Mouse (Mus musculus) intestine, postnatal 0 days (tissue): ENCODE data around the gene Stum. TPM values are rescaled to one million over a fixed set of nuclear protein-coding genes. Genes with fewer than 3 reads are reported as not detected.
A peak's percentile ranks its signal among the peaks of the same experiment; 100 is the strongest.

ENCODE experiments used
- ATAC-seq: fragments of 200-750 bp; cut with Nextera tagmentation; 2 replicates; pipeline ENCODE4 v1.8.0; 2017; ENCODE audit warnings: mild to moderate bottlenecking, moderate TSS enrichment, moderate library complexity
- H3K27ac ChIP-seq: fragments of 300-500 bp; sonication (generic); 2 replicates; pipeline ENCODE4 v1.5.1; 2014; ENCODE audit warnings: mild to moderate bottlenecking, low read depth, low read length, moderate library complexity
- H3K27me3 ChIP-seq: fragments of 300-500 bp; sonication (generic); replicated peaks from 2 replicates; pipeline ENCODE4 v1.6.1; 2014; ENCODE audit warnings: low read length, mixed read lengths; ENCODE audit not compliant: control insufficient read depth, insufficient read depth
- H3K36me3 ChIP-seq: fragments of 300-500 bp; sonication (generic); 2 replicates; pipeline ENCODE4 v1.6.1; 2014; ENCODE audit warnings: mild to moderate bottlenecking, moderate library complexity; ENCODE audit not compliant: control insufficient read depth, insufficient read depth
- H3K4me1 ChIP-seq: fragments of 300-500 bp; sonication (generic); replicated peaks from 2 replicates; pipeline ENCODE4 v1.6.1; 2014; ENCODE audit warnings: antibody characterized with exemption, low read length, mixed read lengths; ENCODE audit not compliant: control insufficient read depth, insufficient read depth
- H3K4me2 ChIP-seq: fragments of 300-500 bp; sonication (generic); replicated peaks from 2 replicates; pipeline ENCODE4 v1.6.1; 2014; ENCODE audit warnings: low read depth, mild to moderate bottlenecking, moderate library complexity
- H3K4me3 ChIP-seq: fragments of 300-500 bp; sonication (generic); 2 replicates; pipeline ENCODE4 v1.5.1; 2014; ENCODE audit warnings: low read depth, low read length
- H3K9ac ChIP-seq: fragments of 300-500 bp; sonication (generic); 2 replicates; pipeline ENCODE4 v1.6.1; 2014; ENCODE audit warnings: mild to moderate bottlenecking, low read depth, low read length
- H3K9me3 ChIP-seq: fragments of 300-500 bp; sonication (generic); 2 replicates; pipeline ENCODE4 v1.6.1; 2016; ENCODE audit warnings: mixed run types; ENCODE audit not compliant: control insufficient read depth
- CTCF ChIP-seq: sonication (generic); IDR thresholded peaks from 2 replicates; pipeline ENCODE4 v1.5.1; 2016; ENCODE audit warnings: low read depth, mild to moderate bottlenecking, control low read depth, antibody characterized with exemption, moderate library complexity
- WGBS: fragments of 180-500 bp; shearing (Covaris S2); extraction: QIAGEN DNeasy Blood & Tissue Kit; methylation state at CpG from one replicate; pipeline ENCODE4 v1.1.7; 2014; 5-methylcytosine and 5-hydroxymethylcytosine counted together
- polyA plus RNA-seq: library from polyadenylated mRNA; unstranded; fragments of >200 nt; fragmentation: Nextera tagmentation; extraction: Ambion mirVana; gene quantifications from 2 replicates; pipeline ENCODE4 v1.2.1, GENCODE M21; 2015

The Stum gene
- polyA plus RNA-seq, 1 experiment from 2014 or later = 2.6 TPM

DNA sequence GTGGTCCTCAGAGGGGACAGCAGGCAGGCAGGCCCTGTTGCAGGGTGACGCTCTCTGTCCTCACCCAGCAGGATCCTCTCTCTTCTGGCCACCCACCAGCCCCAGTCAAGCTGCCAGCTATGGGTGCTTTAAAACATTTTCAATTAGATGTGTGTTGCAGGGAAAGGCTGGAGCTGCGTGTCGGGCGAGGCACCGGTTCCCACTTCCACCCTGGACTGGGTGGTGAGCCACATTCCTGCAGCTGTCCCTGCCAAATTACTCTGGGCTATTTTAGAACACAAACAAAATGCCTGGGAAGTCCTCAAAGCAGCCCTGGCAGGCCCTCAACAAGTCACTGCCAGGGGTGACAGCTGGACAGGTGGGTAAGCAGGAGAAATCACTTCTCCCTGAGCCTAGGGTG, 20.9 kb downstream of the Stum start:
- H3K9me3 ChIP-seq = no peaks in the 10 kb centered on the region
- H3K27me3 ChIP-seq = no peaks in the 10 kb centered on the region; the same call in 1 of the 2 replicates
- 74% methylated on average over 5 of the region's 5 CpGs for WGBS
- no peak overlapping the region for H3K4me3 ChIP-seq
- no peak overlapping the region for H3K27ac ChIP-seq
- no peak for ATAC-seq
- H3K4me1 ChIP-seq = no peaks in the 10 kb centered on the region
- H3K4me2 ChIP-seq = no peak overlapping the region
- H3K36me3 ChIP-seq = no peaks in the 10 kb centered on the region
- TF ChIP-seq CTCF = no peak
- no peak overlapping the region for H3K9ac ChIP-seq

DNA sequence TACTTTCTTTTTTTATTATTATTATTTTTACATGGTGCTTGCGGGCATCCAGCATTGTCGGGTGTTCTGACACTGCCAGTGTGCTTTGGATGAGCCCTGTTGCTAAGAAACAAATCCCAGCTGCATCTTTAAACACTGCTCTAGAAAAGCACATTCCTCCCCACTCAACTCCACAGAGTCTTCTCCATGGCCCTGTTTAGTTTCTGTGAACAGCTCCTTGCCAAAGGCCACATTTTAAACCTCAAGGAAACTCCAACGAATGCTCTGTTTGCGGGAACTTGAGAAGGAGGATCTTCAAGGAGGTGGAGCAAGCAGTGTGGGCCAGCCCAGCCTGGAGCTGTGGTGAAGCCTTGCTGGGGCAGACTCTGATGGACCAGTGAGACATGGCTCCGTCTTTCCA, 22.6 kb downstream of the Stum start:
- WGBS = 31% methylated on average over 5 of the region's 5 CpGs
- Histone ChIP-seq H3K36me3 (no peaks in the 10 kb centered on the region), H3K4me3 (no peak overlapping the region), H3K9me3 (no peaks in the 10 kb centered on the region), H3K9ac (no peak overlapping the region), H3K4me1 (no peaks in the 10 kb centered on the region), H3K27me3 (no peaks in the 10 kb centered on the region; the same call in 1 of the 2 replicates), H3K27ac (peak overlapping the region; percentile 35; the same call in 1 of the 2 replicates), H3K4me2 (no peak overlapping the region)
- no peak for TF ChIP-seq CTCF
- ATAC-seq = 0 out of 2 replicates have a peak, but pooled peaks have one; percentile 28

DNA sequence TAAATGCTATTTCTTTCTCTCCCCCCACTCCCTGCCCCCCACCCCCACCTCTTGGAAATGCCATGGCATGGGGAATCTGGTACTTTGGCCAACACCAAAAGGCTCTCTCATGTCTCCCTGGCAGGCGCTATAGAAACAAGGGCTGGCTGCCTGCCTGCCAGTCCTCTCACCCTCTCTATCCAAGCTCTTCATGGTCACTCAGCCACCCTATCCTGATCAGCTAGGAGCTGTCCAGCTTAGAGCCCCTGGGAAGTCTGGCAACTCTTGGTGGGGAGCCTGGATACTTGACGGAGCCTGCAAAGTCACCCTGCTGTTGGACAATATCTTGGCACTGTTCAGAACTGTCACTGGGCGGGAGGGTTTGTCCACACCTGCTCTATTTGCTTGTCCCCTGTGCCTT, 24.6 kb downstream of the Stum start:
- WGBS = 41% methylated on average over 3 of the region's 3 CpGs
- ATAC-seq = no peak
- H3K4me2 ChIP-seq = no peak overlapping the region
- no peak overlapping the region for H3K4me3 ChIP-seq
- H3K27me3 ChIP-seq = no peaks in the 10 kb centered on the region; the same call in 1 of the 2 replicates
- no peak for TF ChIP-seq CTCF
- no peaks in the 10 kb centered on the region for H3K36me3 ChIP-seq
- no peaks in the 10 kb centered on the region for H3K9me3 ChIP-seq
- no peaks in the 10 kb centered on the region for H3K4me1 ChIP-seq
- H3K27ac ChIP-seq = no peak overlapping the region
- no peak overlapping the region for H3K9ac ChIP-seq

GRCm38 (mm10) chr1:180458274-180458673, 25.0 kb downstream of the Stum start:
- no peaks in the 10 kb centered on the region; the same call in 1 of the 2 replicates for H3K27me3 ChIP-seq
- no peak overlapping the region for H3K9ac ChIP-seq
- H3K27ac ChIP-seq = no peak overlapping the region
- H3K9me3 ChIP-seq = no peaks in the 10 kb centered on the region
- no peaks in the 10 kb centered on the region for H3K4me1 ChIP-seq
- WGBS = 52% methylated on average over 6 of the region's 6 CpGs
- H3K4me3 ChIP-seq = no peak overlapping the region
- no peak for ATAC-seq
- no peaks in the 10 kb centered on the region for H3K36me3 ChIP-seq
- TF ChIP-seq CTCF = no peak
- no peak overlapping the region for H3K4me2 ChIP-seq

- WGBS = 62% methylated on average over 2 of the region's 2 CpGs
- Histone ChIP-seq H3K4me1 (no peaks in the 10 kb centered on the region), H3K4me2 (no peak overlapping the region), H3K36me3 (no peaks in the 10 kb centered on the region), H3K9me3 (no peaks in the 10 kb centered on the region), H3K27ac (no peak overlapping the region), H3K4me3 (no peak overlapping the region), H3K9ac (no peak overlapping the region), H3K27me3 (no peaks in the 10 kb centered on the region)
- no peak for TF ChIP-seq CTCF
- no peak for ATAC-seq
Observed at GRCm38 (mm10) chr1:180449641-180450040, 33.7 kb downstream of the Stum start.

DNA sequence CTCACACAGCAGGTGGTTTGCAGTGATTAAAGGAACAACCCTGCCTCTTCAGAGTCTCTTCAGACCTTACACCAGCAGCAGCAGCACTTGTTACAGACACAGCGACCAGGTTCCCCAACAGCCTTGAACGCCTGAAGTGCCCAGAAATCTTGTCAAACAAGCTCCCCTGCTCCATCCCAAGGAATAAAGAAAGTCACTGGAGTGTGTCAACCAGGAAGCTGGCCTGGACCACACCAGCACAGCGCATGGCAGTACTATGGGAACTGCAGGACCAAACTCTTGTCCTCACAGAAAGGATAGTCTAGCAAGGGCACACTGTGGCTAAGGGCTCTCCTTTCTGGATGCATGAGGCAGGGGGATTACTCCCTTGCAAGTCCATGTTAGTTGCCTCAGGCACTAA, 38.9 kb downstream of the Stum start:
- H3K4me1 ChIP-seq = no peaks in the 10 kb centered on the region
- no peaks in the 10 kb centered on the region for H3K36me3 ChIP-seq
- H3K27ac ChIP-seq = no peak overlapping the region
- H3K4me2 ChIP-seq = no peak overlapping the region
- no peaks in the 10 kb centered on the region for H3K27me3 ChIP-seq
- no peak for ATAC-seq
- no peaks in the 10 kb centered on the region for H3K9me3 ChIP-seq
- no peak overlapping the region for H3K4me3 ChIP-seq
- H3K9ac ChIP-seq = no peak overlapping the region
- WGBS = 62% methylated on average over 3 of the region's 3 CpGs
- TF ChIP-seq CTCF = no peak

DNA sequence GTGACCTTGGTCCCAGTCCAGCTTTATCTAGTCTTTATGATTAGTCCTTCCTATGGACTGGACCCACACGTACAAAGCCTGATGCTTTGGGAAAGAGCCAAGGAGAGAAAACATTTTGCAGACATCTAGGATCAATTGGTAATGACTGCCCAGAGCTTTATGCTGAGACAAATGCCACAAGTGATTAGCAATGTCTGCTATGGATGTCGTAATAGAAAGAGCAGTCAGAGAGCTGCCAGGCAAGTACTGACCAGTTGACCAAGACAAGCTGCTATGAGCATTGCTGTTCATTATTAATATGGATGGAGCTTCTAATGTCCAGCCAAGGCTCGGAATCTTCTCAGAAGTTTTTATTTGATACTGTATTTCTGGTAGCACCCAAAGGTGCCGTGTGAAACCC, 43.8 kb downstream of the Stum start:
- Histone ChIP-seq H3K36me3 (no peaks in the 10 kb centered on the region), H3K4me3 (no peak overlapping the region), H3K4me1 (no peaks in the 10 kb centered on the region), H3K9me3 (no peaks in the 10 kb centered on the region), H3K27me3 (no peaks in the 10 kb centered on the region), H3K9ac (no peak overlapping the region), H3K4me2 (no peak overlapping the region), H3K27ac (no peak overlapping the region)
- no peak for ATAC-seq
- WGBS = 69% methylated on average over 4 of the region's 4 CpGs
- TF ChIP-seq CTCF = no peak
